Mouse (Mus musculus) hindbrain, embryonic 11.5 days (tissue): Measurements from ENCODE around the gene Gon7. TPM values are rescaled to one million over a fixed set of nuclear protein-coding genes. Genes with fewer than 3 reads are reported as not detected.

Experiments used
- ATAC-seq: fragments of 200-750 bp; cut with Nextera tagmentation; 2 replicates; pipeline ENCODE4 v1.8.0; 2017; ENCODE audit warnings: mild to moderate bottlenecking, moderate TSS enrichment, moderate library complexity; ENCODE audit not compliant: low FRiP score
- DNase-seq: peaks from one replicate; pipeline ENCODE4 v3.0.0-alpha.2; 2015; ENCODE audit warnings: low spot score
- H3K27ac ChIP-seq: fragments of 300-500 bp; sonication (generic); 2 replicates; pipeline ENCODE4 v1.5.1; 2014; ENCODE audit warnings: mild to moderate bottlenecking, low read depth, low read length
- H3K27me3 ChIP-seq: fragments of 300-500 bp; sonication (generic); 2 replicates; pipeline ENCODE4 v1.6.1; 2014; ENCODE audit warnings: mild to moderate bottlenecking, low read length, moderate library complexity, mixed read lengths; ENCODE audit not compliant: control insufficient read depth, insufficient read depth
- H3K36me3 ChIP-seq: fragments of 300-500 bp; sonication (generic); 2 replicates; pipeline ENCODE4 v1.6.1; 2014; ENCODE audit warnings: mild to moderate bottlenecking, low read length, moderate library complexity, mixed read lengths; ENCODE audit not compliant: control insufficient read depth, insufficient read depth
- H3K4me1 ChIP-seq: fragments of 300-500 bp; sonication (generic); replicated peaks from 2 replicates; pipeline ENCODE4 v1.6.1; 2014; ENCODE audit warnings: low read length, mixed read lengths; ENCODE audit not compliant: control insufficient read depth, insufficient read depth
- H3K4me2 ChIP-seq: fragments of 300-500 bp; sonication (generic); replicated peaks from 2 replicates; pipeline ENCODE4 v1.6.1; 2014; ENCODE audit warnings: mild to moderate bottlenecking, low read depth, low read length
- H3K4me3 ChIP-seq: fragments of 300-500 bp; sonication (generic); 2 replicates; pipeline ENCODE4 v1.5.1; 2014; ENCODE audit warnings: low read depth, low read length
- H3K9ac ChIP-seq: fragments of 300-500 bp; sonication (generic); 2 replicates; pipeline ENCODE4 v1.6.1; 2014; ENCODE audit warnings: low read depth, low read length
- H3K9me3 ChIP-seq: fragments of 300-500 bp; sonication (generic); 2 replicates; pipeline ENCODE4 v1.6.1; 2016; ENCODE audit warnings: low read length; ENCODE audit not compliant: control insufficient read depth
- WGBS: fragments of 180-500 bp; shearing (Covaris S2); extraction: QIAGEN DNeasy Blood & Tissue Kit; methylation state at CpG from one replicate; pipeline ENCODE4 v1.1.7; 2014; 5-methylcytosine and 5-hydroxymethylcytosine counted together
- polyA plus RNA-seq: library from polyadenylated mRNA; unstranded; fragments of >200 nt; fragmentation: Nextera tagmentation; extraction: Ambion mirVana; gene quantifications from 2 replicates; pipeline ENCODE4 v1.2.1, GENCODE M21; 2014

Gene Gon7
- polyA plus RNA-seq, 1 experiment from 2014 or later: 56.2 TPM

GRCm38 (mm10) chr12:102733381-102733780 lies 24.2 kb downstream of the Gon7 start:
- Histone ChIP-seq H3K4me2 (no peak overlapping the region), H3K27me3 (no peaks in the 10 kb centered on the region), H3K9me3 (no peaks in the 10 kb centered on the region), H3K36me3 (no peaks in the 10 kb centered on the region), H3K4me3 (no peak overlapping the region), H3K27ac (no peak overlapping the region), H3K9ac (no peak overlapping the region), H3K4me1 (peaks cover 7% of the 10 kb centered on the region; the same call in 1 of the 2 replicates)
- 14% methylated on average over 4 of the region's 5 CpGs for WGBS
- no peak for ATAC-seq
- DNase-seq: peak; percentile 78

GRCm38 (mm10) chr12:102730798-102731619 lies 26.6 kb downstream of the Gon7 start:
- no peaks in the 10 kb centered on the region for H3K27me3 ChIP-seq
- 0 out of 2 replicates have a peak overlapping the region, but pooled peaks have one; percentile 12 for H3K9ac ChIP-seq
- no peaks in the 10 kb centered on the region for H3K36me3 ChIP-seq
- H3K9me3 ChIP-seq: no peaks in the 10 kb centered on the region
- H3K4me2 ChIP-seq: peak overlapping the region; percentile 26
- H3K27ac ChIP-seq: peak overlapping the region; percentile 93
- DNase-seq: peak; percentile 36
- peaks cover 7% of the 10 kb centered on the region; the same call in 1 of the 2 replicates for H3K4me1 ChIP-seq
- peak; percentile 68 for ATAC-seq
- no peak overlapping the region for H3K4me3 ChIP-seq
- WGBS: 30% methylated on average over 16 of the region's 16 CpGs

GRCm38 (mm10) chr12:102729855-102730797 lies 27.5 kb downstream of the Gon7 start:
- Histone ChIP-seq H3K27me3 (no peaks in the 10 kb centered on the region), H3K36me3 (no peaks in the 10 kb centered on the region), H3K4me3 (no peak overlapping the region), H3K4me2 (peak overlapping the region; percentile 26), H3K9me3 (no peaks in the 10 kb centered on the region), H3K4me1 (peaks cover 7% of the 10 kb centered on the region; the same call in 1 of the 2 replicates), H3K27ac (peak overlapping the region; percentile 93), H3K9ac (peak overlapping the region; percentile 24; the same call in 1 of the 2 replicates)
- DNase-seq (peak; percentile 92), ATAC-seq (peak; percentile 98)
- 30% methylated on average over 26 of the region's 26 CpGs for WGBS

- Histone ChIP-seq H3K36me3 (no peaks in the 10 kb centered on the region), H3K4me1 (peaks cover 2% of the 10 kb centered on the region; the same call in 1 of the 2 replicates), H3K4me3 (no peak overlapping the region), H3K27ac (no peak overlapping the region), H3K4me2 (no peak overlapping the region), H3K9me3 (no peaks in the 10 kb centered on the region), H3K27me3 (no peaks in the 10 kb centered on the region), H3K9ac (no peak overlapping the region)
- ATAC-seq (no peak), DNase-seq (no peak)
- 76% methylated on average over 7 of the region's 7 CpGs for WGBS
Measured at GRCm38 (mm10) chr12:102725761-102726175, 31.8 kb downstream of the Gon7 start.

GRCm38 (mm10) chr12:102725146-102725545 lies 32.5 kb downstream of the Gon7 start:
- no peak overlapping the region for H3K4me3 ChIP-seq
- no peak overlapping the region for H3K4me2 ChIP-seq
- no peak overlapping the region for H3K27ac ChIP-seq
- no peaks in the 10 kb centered on the region for H3K9me3 ChIP-seq
- H3K4me1 ChIP-seq: no peaks in the 10 kb centered on the region
- no peaks in the 10 kb centered on the region for H3K36me3 ChIP-seq
- H3K27me3 ChIP-seq: no peaks in the 10 kb centered on the region
- DNase-seq (no peak), ATAC-seq (no peak)
- H3K9ac ChIP-seq: no peak overlapping the region
- WGBS: 93% methylated on average over 6 of the region's 6 CpGs

- Histone ChIP-seq H3K36me3 (no peaks in the 10 kb centered on the region), H3K9me3 (no peaks in the 10 kb centered on the region), H3K4me2 (no peak overlapping the region), H3K9ac (no peak overlapping the region), H3K27ac (no peak overlapping the region), H3K4me3 (no peak overlapping the region), H3K27me3 (no peaks in the 10 kb centered on the region), H3K4me1 (no peaks in the 10 kb centered on the region)
- WGBS: 81% methylated on average over 6 of the region's 6 CpGs
- ATAC-seq (no peak), DNase-seq (no peak)
Measured at GRCm38 (mm10) chr12:102723861-102724260, 33.7 kb downstream of the Gon7 start.

GRCm38 (mm10) chr12:102722966-102723365 lies 34.6 kb downstream of the Gon7 start:
- Histone ChIP-seq H3K9me3 (no peaks in the 10 kb centered on the region), H3K36me3 (no peaks in the 10 kb centered on the region), H3K4me2 (no peak overlapping the region), H3K27ac (no peak overlapping the region), H3K4me1 (no peaks in the 10 kb centered on the region), H3K9ac (no peak overlapping the region), H3K4me3 (no peak overlapping the region), H3K27me3 (no peaks in the 10 kb centered on the region)
- ATAC-seq (no peak), DNase-seq (no peak)
- WGBS: 56% methylated on average over 8 of the region's 8 CpGs

GRCm38 (mm10) chr12:102722451-102722850 lies 35.2 kb downstream of the Gon7 start:
- no peaks in the 10 kb centered on the region for H3K4me1 ChIP-seq
- no peak for ATAC-seq
- no peaks in the 10 kb centered on the region for H3K9me3 ChIP-seq
- 53% methylated on average over 11 of the region's 11 CpGs for WGBS
- H3K27me3 ChIP-seq: no peaks in the 10 kb centered on the region
- no peak for DNase-seq
- H3K9ac ChIP-seq: no peak overlapping the region
- H3K36me3 ChIP-seq: no peaks in the 10 kb centered on the region
- H3K4me2 ChIP-seq: no peak overlapping the region
- no peak overlapping the region for H3K27ac ChIP-seq
- H3K4me3 ChIP-seq: no peak overlapping the region
